Mouse (Mus musculus) forebrain, embryonic 15.5 days (tissue): ENCODE measurements at regions not wholly inside any gene's neighbourhood (a gene's known extent, or its start where the extent isn't known, plus 50 kb on each side); places are given as distances from the start of the nearest gene placed in this dataset.
"Not testable (repeated sequence)": the region's sequence is repeated elsewhere in the genome, so short reads cannot be mapped to it uniquely, and the experiment has no call there.

Experiments used
- ATAC-seq: fragments of 200-750 bp; cut with Nextera tagmentation; replicated peaks from 2 replicates; pipeline ENCODE4 v1.8.0; 2017; ENCODE audit warnings: mild to moderate bottlenecking, moderate TSS enrichment, moderate library complexity
- H3K27ac ChIP-seq: fragments of 300-500 bp; sonication (generic); replicated peaks from 2 replicates; pipeline ENCODE4 v1.5.1; 2015; ENCODE audit warnings: mild to moderate bottlenecking, inconsistent platforms
- H3K27me3 ChIP-seq: fragments of 300-500 bp; sonication (generic); 2 replicates; pipeline ENCODE4 v1.6.1; 2015; ENCODE audit warnings: inconsistent platforms
- H3K36me3 ChIP-seq: fragments of 300-500 bp; sonication (generic); 2 replicates; pipeline ENCODE4 v1.6.1; 2015; ENCODE audit warnings: mild to moderate bottlenecking, inconsistent platforms
- H3K4me1 ChIP-seq: fragments of 300-500 bp; sonication (generic); 2 replicates; pipeline ENCODE4 v1.6.1; 2015; ENCODE audit warnings: inconsistent platforms
- H3K4me2 ChIP-seq: fragments of 300-500 bp; sonication (generic); replicated peaks from 2 replicates; pipeline ENCODE4 v1.6.1; 2015; ENCODE audit warnings: mild to moderate bottlenecking, inconsistent platforms
- H3K4me3 ChIP-seq: fragments of 300-500 bp; sonication (generic); 2 replicates; pipeline ENCODE4 v1.5.1; 2015; ENCODE audit warnings: mild to moderate bottlenecking, inconsistent platforms
- H3K9ac ChIP-seq: fragments of 300-500 bp; sonication (generic); replicated peaks from 2 replicates; pipeline ENCODE4 v1.6.1; 2015; ENCODE audit warnings: mild to moderate bottlenecking, inconsistent platforms
- H3K9me3 ChIP-seq: fragments of 300-500 bp; sonication (generic); 2 replicates; pipeline ENCODE4 v1.6.1; 2016; ENCODE audit warnings: inconsistent platforms
- WGBS: fragments of 180-500 bp; shearing (Covaris S2); methylation state at CpG from one replicate; pipeline ENCODE4 v1.1.7; 2015; ENCODE audit warnings: mixed read lengths; 5-methylcytosine and 5-hydroxymethylcytosine counted together

DNA sequence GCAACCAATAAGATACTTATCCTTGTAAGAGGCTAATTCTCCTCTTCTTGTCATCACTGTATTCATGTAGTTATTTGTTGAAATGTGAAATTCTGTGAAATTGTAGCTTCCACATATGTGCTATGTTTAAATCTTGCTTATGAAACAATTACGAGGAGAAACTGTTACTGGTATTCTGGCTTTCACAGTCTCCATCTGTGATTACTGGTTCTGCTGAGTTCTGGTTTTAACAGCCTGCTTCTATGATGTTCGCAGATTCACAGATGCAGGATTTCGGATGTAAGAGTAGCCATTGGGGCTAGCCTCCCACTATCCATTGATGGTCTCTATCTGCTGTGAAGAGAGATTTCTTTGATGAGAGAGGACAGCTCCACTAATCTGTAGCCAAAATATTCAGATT, 1067.2 kb upstream of the Aga start:
- Histone ChIP-seq H3K27ac (no peak overlapping the region), H3K4me2 (no peak overlapping the region), H3K36me3 (no peaks in the 10 kb centered on the region), H3K9me3 (no peaks in the 10 kb centered on the region), H3K9ac (no peak overlapping the region), H3K4me3 (no peak overlapping the region), H3K27me3 (no peaks in the 10 kb centered on the region), H3K4me1 (no peaks in the 10 kb centered on the region)
- WGBS: 87% methylated on average over 3 of the region's 3 CpGs
- no peak for ATAC-seq

GRCm38 (mm10) chr8:52451761-52452160, 1059.8 kb upstream of the Aga start:
- not testable (repeated sequence) for H3K27ac ChIP-seq, H3K4me3 ChIP-seq, H3K4me1 ChIP-seq, H3K9me3 ChIP-seq, H3K4me2 ChIP-seq, H3K36me3 ChIP-seq, H3K9ac ChIP-seq, ATAC-seq, H3K27me3 ChIP-seq
- WGBS: 67% methylated on average over 1 of the region's 1 CpGs

DNA sequence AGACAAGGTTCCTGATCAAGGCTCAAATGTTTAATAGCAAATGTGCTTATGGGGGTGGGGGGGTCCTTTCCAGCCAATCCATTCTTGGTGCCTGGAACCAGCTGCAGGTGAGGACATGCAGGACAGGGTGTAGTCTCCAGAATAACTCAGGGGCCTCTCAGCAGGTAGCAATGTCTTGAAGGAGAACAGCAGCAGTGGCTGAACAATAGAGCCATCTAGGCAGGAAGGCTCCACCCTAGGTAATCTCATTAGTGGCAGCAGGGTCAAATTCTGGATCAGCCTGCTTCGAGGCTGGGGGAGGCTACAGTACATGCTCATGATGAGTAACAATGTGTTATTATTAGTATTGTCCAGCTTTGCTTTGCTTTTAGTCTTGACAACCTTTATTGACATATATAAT, 1055.9 kb upstream of the Aga start:
- Histone ChIP-seq H3K9me3 (no peaks in the 10 kb centered on the region), H3K27ac (no peak overlapping the region), H3K9ac (no peak overlapping the region), H3K4me2 (no peak overlapping the region), H3K27me3 (no peaks in the 10 kb centered on the region), H3K36me3 (no peaks in the 10 kb centered on the region), H3K4me1 (no peaks in the 10 kb centered on the region), H3K4me3 (no peak overlapping the region)
- WGBS: 19% methylated on average over 1 of the region's 1 CpGs
- no peak for ATAC-seq

DNA sequence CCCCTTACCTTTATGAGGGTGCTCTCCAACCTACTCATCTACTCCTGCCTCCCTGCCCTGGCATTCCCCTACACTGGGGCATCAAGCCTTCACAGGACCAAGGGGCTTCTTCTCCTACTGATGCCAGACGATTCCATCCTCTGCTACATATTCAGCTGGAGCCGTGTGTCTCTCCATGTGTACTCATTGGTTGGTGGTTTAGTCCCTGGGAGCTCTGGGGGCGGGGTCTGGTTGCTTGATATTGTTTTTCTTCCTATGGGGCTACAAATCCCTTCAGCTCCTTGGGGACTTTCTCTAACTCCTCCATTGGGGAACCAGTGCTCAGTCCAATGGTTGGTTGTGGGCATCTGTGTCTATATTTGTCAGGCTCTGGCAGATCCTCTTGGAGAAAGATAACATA, 1055.3 kb upstream of the Aga start:
- no peaks in the 10 kb centered on the region for H3K36me3 ChIP-seq
- no peaks in the 10 kb centered on the region for H3K4me1 ChIP-seq
- no peaks in the 10 kb centered on the region for H3K27me3 ChIP-seq
- no peak for ATAC-seq
- 68% methylated on average over 3 of the region's 3 CpGs for WGBS
- H3K9me3 ChIP-seq: no peaks in the 10 kb centered on the region
- H3K27ac ChIP-seq: no peak overlapping the region
- H3K4me3 ChIP-seq: no peak overlapping the region
- H3K9ac ChIP-seq: no peak overlapping the region
- H3K4me2 ChIP-seq: no peak overlapping the region

DNA sequence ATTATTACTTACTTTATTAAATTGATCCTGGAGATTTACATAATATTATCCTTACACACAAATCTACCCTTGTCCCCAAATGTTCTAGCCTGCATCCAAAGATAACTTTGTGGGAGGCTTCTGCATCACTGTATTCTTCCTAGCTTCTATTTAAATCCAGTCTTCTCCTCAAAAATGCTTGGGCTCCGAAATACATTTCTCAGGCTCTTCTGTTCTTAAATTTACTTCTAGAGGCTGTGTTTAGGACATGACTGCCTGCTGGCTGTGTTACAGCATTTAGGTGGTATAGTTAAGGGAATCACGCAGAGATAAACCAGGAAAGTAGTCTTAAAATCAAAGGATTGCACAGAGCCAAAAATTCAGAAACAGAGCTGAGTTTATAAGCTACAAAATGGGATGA, 1009.1 kb upstream of the Aga start:
- no peak overlapping the region for H3K4me3 ChIP-seq
- no peaks in the 10 kb centered on the region for H3K9me3 ChIP-seq
- no peaks in the 10 kb centered on the region for H3K4me1 ChIP-seq
- H3K27me3 ChIP-seq: no peaks in the 10 kb centered on the region
- H3K4me2 ChIP-seq: no peak overlapping the region
- H3K36me3 ChIP-seq: no peaks in the 10 kb centered on the region
- no peak overlapping the region for H3K9ac ChIP-seq
- no peak overlapping the region for H3K27ac ChIP-seq
- ATAC-seq: no peak
- 90% methylated on average over 2 of the region's 2 CpGs for WGBS

GRCm38 (mm10) chr8:52511790-52512189, 999.7 kb upstream of the Aga start:
- H3K27me3 ChIP-seq: no peaks in the 10 kb centered on the region
- no peak for ATAC-seq
- no peaks in the 10 kb centered on the region for H3K9me3 ChIP-seq

DNA sequence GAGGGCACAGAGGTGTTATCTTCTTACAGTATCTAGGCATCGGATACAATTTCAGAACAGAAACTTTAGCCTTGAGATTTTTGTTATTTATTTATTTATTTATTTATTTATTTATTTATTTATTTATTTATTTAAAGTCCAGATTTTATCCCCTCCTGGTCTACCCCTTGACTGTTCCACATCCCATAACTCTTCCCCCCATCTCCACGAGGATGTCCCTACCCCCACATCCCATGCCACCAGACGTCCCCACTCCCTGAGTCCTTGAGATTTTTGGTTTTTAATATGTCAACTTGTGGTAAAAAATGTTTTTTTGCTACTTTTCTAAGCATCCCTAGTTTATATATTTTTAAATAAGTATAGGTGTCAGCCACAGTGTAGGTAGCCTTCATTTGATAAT, 968.2 kb upstream of the Aga start:
- Histone ChIP-seq H3K9me3 (no peaks in the 10 kb centered on the region), H3K9ac (no peak overlapping the region), H3K27ac (no peak overlapping the region), H3K4me1 (no peaks in the 10 kb centered on the region), H3K4me2 (no peak overlapping the region), H3K4me3 (no peak overlapping the region), H3K36me3 (no peaks in the 10 kb centered on the region), H3K27me3 (no peaks in the 10 kb centered on the region)
- no peak for ATAC-seq
- 87% methylated on average over 3 of the region's 3 CpGs for WGBS

More at GRCm38 (mm10) chr8:52511790-52512189, 999.7 kb upstream of the Aga start:
- Histone ChIP-seq H3K4me2 (no peak overlapping the region), H3K27ac (no peak overlapping the region), H3K9ac (no peak overlapping the region), H3K4me1 (no peaks in the 10 kb centered on the region), H3K4me3 (no peak overlapping the region), H3K36me3 (no peaks in the 10 kb centered on the region)

GRCm38 (mm10) chr8:52571166-52571832, 940.2 kb upstream of the Aga start:
- 0 out of 2 replicates have a peak, but pooled peaks cover 4% of the 10 kb centered on the region for H3K4me1 ChIP-seq
- no peak overlapping the region for H3K4me3 ChIP-seq
- ATAC-seq: peak; percentile 71
- H3K27ac ChIP-seq: peak overlapping the region; percentile 62; the same call in 1 of the 2 replicates
- WGBS: 58% methylated on average over 6 of the region's 6 CpGs
- no peaks in the 10 kb centered on the region for H3K27me3 ChIP-seq
- H3K9ac ChIP-seq: no peak overlapping the region
- H3K36me3 ChIP-seq: no peaks in the 10 kb centered on the region
- no peak overlapping the region for H3K4me2 ChIP-seq
- H3K9me3 ChIP-seq: no peaks in the 10 kb centered on the region
